8 mouse cellular contexts compared by ENCODE assay signal in genomic region chr7:47050366-47050765, GRCm38 (mm10). TPM values are rescaled to one million over a fixed set of nuclear protein-coding genes. Genes with fewer than 3 reads are reported as not detected.
A peak's percentile ranks its signal among the peaks of the same experiment; 100 is the strongest.
DNase-seq lines count a peak whose midpoint lies in the region; ATAC-seq and TF ChIP-seq lines count a peak whose summit lies in the region.

Gene Tmem86a, plus strand, starts transcription at chr7:47050601.

- peaks cover 4% of the 10 kb centered on the region; the same call in 1 of the 2 replicates for H3K27me3 ChIP-seq in forebrain, embryonic 15.5 days

- intact Hi-C loops in heart, postnatal 25 days (cut with DNase I): no loop called here

- H3K9ac ChIP-seq in ES-E14 (ENCODE audit: insufficient read depth, low read depth, low read length, poor library complexity, severe bottlenecking): peak within 1 kb of the TSS; percentile 72
- H3K9ac ChIP-seq in forebrain, embryonic 15.5 days (replicated peaks): peak within 1 kb of the TSS; percentile 83

- no peak within 1 kb of the TSS for H3K27ac ChIP-seq in ES-E14 (ENCODE audit: insufficient read depth, low read depth, low read length, poor library complexity, severe bottlenecking)
- H3K27ac ChIP-seq in forebrain, embryonic 15.5 days (replicated peaks): peak within 1 kb of the TSS; percentile 92

- H3K4me3 ChIP-seq in ES-E14 (ENCODE audit: insufficient read depth in 1 of 2, low read depth in 1 of 2, low read length in 2 of 2, poor library complexity in 1 of 2, severe bottlenecking in 1 of 2): peak within 1 kb of the TSS; percentile 73 to 84
- H3K4me3 ChIP-seq in forebrain, embryonic 15.5 days: peak within 1 kb of the TSS; percentile 80
- peak within 1 kb of the TSS; percentile 89 for H3K4me3 ChIP-seq in lung, adult 2 months (replicated peaks; ENCODE audit: extremely low read depth, low read depth, low read length)

- no peaks in the 10 kb centered on the region; the same call in 1 of the 2 replicates for H3K36me3 ChIP-seq in ES-E14 (ENCODE audit: control insufficient read depth, insufficient read depth, low read length, poor library complexity, severe bottlenecking)
- H3K36me3 ChIP-seq in forebrain, embryonic 15.5 days: no peaks in the 10 kb centered on the region

- H3K4me1 ChIP-seq in ES-E14 (ENCODE audit: control insufficient read depth in 2 of 2, insufficient read depth in 2 of 2, low read length in 2 of 2, poor library complexity in 1 of 2): peaks cover 0 to 4% of the 10 kb centered on the region in 2 experiments; a peak in 1 of 4 replicates
- H3K4me1 ChIP-seq in forebrain, embryonic 15.5 days: peaks cover 23% of the 10 kb centered on the region
- peaks cover 5% of the 10 kb centered on the region; the same call in 1 of the 2 replicates for H3K4me1 ChIP-seq in lung, adult 2 months (ENCODE audit: control insufficient read depth, insufficient read depth, low read length)

- TF ChIP-seq POLR2A in lung, adult 2 months (IDR thresholded peaks at IDR 0.05; ENCODE audit: borderline replicate concordance, extremely low read depth, low read depth, low read length): peak; percentile 84; the same call in 1 of the 2 replicates

- TF ChIP-seq CTCF in lung, adult 2 months (IDR thresholded peaks at IDR 0.05; ENCODE audit: insufficient read depth, low read length): no peak

- peak; percentile 99 for ATAC-seq in forebrain, embryonic 15.5 days (replicated peaks)
- peak; percentile 91 for ATAC-seq in neutrophil, adult 5-6 weeks (ENCODE audit: extremely low read depth, insufficient number of reproducible peaks, low FRiP score, poor library complexity, severe bottlenecking)

- H3K9me3 ChIP-seq in ES-E14 (ENCODE audit: control insufficient read depth, insufficient read depth, low read depth, low read length): no peaks in the 10 kb centered on the region
- H3K9me3 ChIP-seq in forebrain, embryonic 15.5 days: no peaks in the 10 kb centered on the region

- H3K4me2 ChIP-seq in forebrain, embryonic 15.5 days (replicated peaks): peak within 1 kb of the TSS; percentile 70

- WGBS in forebrain, embryonic 15.5 days: under 1% methylated on average over 33 of the region's 33 CpGs
- under 1% methylated on average over 33 of the region's 33 CpGs for WGBS in lung, adult 2 months

- in situ Hi-C loops in ES-E14 (cut with MboI; ENCODE audit: low sequenced_read_pairs in 2 of 2, unreplicated experiment in 2 of 2): no loop called here

- peak; percentile 93 for DNase-seq in ES-E14 (ENCODE audit: low read depth, low spot score)
- DNase-seq in cerebellum, adult 11-12 months: peak; percentile 96
- peak; percentile 90 for DNase-seq in heart, postnatal 25 days (ENCODE audit: low spot score)
- DNase-seq in layer of hippocampus, adult 18-20 months (ENCODE audit: low spot score in 2 of 2): peak; percentile 93 to 98
- peak; percentile 92 for DNase-seq in lung, adult 2 months
- DNase-seq in thymus, adult 18-20 months: peak; percentile 95 to 96

TF ChIP-seq in ES-E14, 5 proteins besides CTCF, POLR2A, EP300 and RAD21:
- TF ChIP-seq MAFK (IDR thresholded peaks at IDR 0.05; ENCODE audit: insufficient read depth, low read depth, low read length) (no peak), ZC3H11A (IDR thresholded peaks at IDR 0.05; ENCODE audit: borderline replicate concordance, low read depth, low read length) (no peak), ZNF384 (IDR thresholded peaks at IDR 0.05; ENCODE audit: low read depth, low read length) (no peak), HCFC1 (IDR thresholded peaks at IDR 0.05; ENCODE audit: borderline replicate concordance, insufficient read depth, low read length) (no peak), CHD2 (IDR thresholded peaks at IDR 0.05; ENCODE audit: low read depth, low read length) (no peak)

RNA-seq across cellular contexts. Expression of gene Tmem86a, which starts in this region (rescaled TPM):
- 1.1 and 2.1 TPM in 2 replicates for total RNA-seq in ES-E14 (2012; rRNA removed)
- polyA plus RNA-seq in forebrain, embryonic 15.5 days (2015; fragmentation: Nextera tagmentation; extraction: Ambion mirVana): 25.4 and 25.7 TPM in 2 replicates
- total RNA-seq in heart, postnatal 25 days (2021): 10 to 100 TPM; 23.7 to 31.8 TPM
- total RNA-seq in layer of hippocampus, adult 18-20 months (2021): 10 to 100 TPM in 1 of 2 experiments, 1 to 10 TPM in 1; 9.4 to 11.7 TPM
- polyA plus RNA-seq in lung, adult 2 months (2012; rRNA removed): 28.2 and 32.8 TPM in 2 replicates
- total RNA-seq in neutrophil, adult 5-6 weeks (2017): 1.1 and 1.4 TPM in 2 replicates
